Mouse (Mus musculus) hindbrain, embryonic 10.5 days (tissue): ENCODE measurements around the gene Slc26a9. TPM values are rescaled to one million over a fixed set of nuclear protein-coding genes. Genes with fewer than 3 reads are reported as not detected.

Experiments
- DNase-seq: peaks from one replicate; pipeline ENCODE4 v3.0.0-alpha.2; 2017; ENCODE audit warnings: low spot score
- H3K27ac ChIP-seq: fragments of 300-500 bp; sonication (generic); 2 replicates; pipeline ENCODE4 v1.5.1; 2016; ENCODE audit warnings: mild to moderate bottlenecking, moderate library complexity
- H3K27me3 ChIP-seq: fragments of 300-500 bp; sonication (generic); 2 replicates; pipeline ENCODE4 v1.6.1; 2016; ENCODE audit warnings: mild to moderate bottlenecking; ENCODE audit not compliant: poor library complexity, insufficient read depth, severe bottlenecking
- H3K36me3 ChIP-seq: fragments of 300-500 bp; sonication (generic); 2 replicates; pipeline ENCODE4 v1.6.1; 2016; ENCODE audit warnings: mild to moderate bottlenecking, moderate library complexity
- H3K4me1 ChIP-seq: fragments of 300-500 bp; sonication (generic); replicated peaks from 2 replicates; pipeline ENCODE4 v1.6.1; 2016; ENCODE audit warnings: mild to moderate bottlenecking
- H3K4me3 ChIP-seq: fragments of 300-500 bp; sonication (generic); 2 replicates; pipeline ENCODE4 v1.5.1; 2016; ENCODE audit warnings: mild to moderate bottlenecking, moderate library complexity
- H3K9me3 ChIP-seq: fragments of 300-500 bp; sonication (generic); 2 replicates; pipeline ENCODE4 v1.6.1; 2016; ENCODE audit warnings: mild to moderate bottlenecking, moderate library complexity
- WGBS: fragments of 180-500 bp; shearing (Covaris S2); methylation state at CpG from one replicate; pipeline ENCODE4 v1.1.7; 2016; 5-methylcytosine and 5-hydroxymethylcytosine counted together
- polyA plus RNA-seq: library from polyadenylated mRNA; unstranded; fragments of >200 nt; fragmentation: Nextera tagmentation; extraction: Ambion mirVana; gene quantifications from 2 replicates; pipeline ENCODE4 v1.2.1, GENCODE M21; 2016

The Slc26a9 gene
- polyA plus RNA-seq, 1 experiment from 2014 or later: 0.05 TPM

- Histone ChIP-seq H3K27ac (peak overlapping the region; percentile 50; the same call in 1 of the 2 replicates), H3K4me3 (no peak overlapping the region), H3K9me3 (no peaks in the 10 kb centered on the region), H3K36me3 (no peaks in the 10 kb centered on the region), H3K4me1 (peaks cover 18% of the 10 kb centered on the region), H3K27me3 (no peaks in the 10 kb centered on the region)
- 94% methylated on average over 3 of the region's 3 CpGs for WGBS
- DNase-seq: no peak
These were observed 16.6 kb downstream of the Slc26a9 start for GRCm38 (mm10) chr1:131760428-131760820.

GRCm38 (mm10) chr1:131761079-131761831 lies 17.4 kb downstream of the Slc26a9 start:
- 85% methylated on average over 13 of the region's 13 CpGs for WGBS
- Histone ChIP-seq H3K9me3 (no peaks in the 10 kb centered on the region), H3K4me1 (peaks cover 18% of the 10 kb centered on the region), H3K36me3 (no peaks in the 10 kb centered on the region), H3K4me3 (no peak overlapping the region), H3K27me3 (no peaks in the 10 kb centered on the region), H3K27ac (no peak overlapping the region)
- no peak for DNase-seq

GRCm38 (mm10) chr1:131763683-131764082 lies 19.9 kb downstream of the Slc26a9 start:
- DNase-seq: no peak

GRCm38 (mm10) chr1:131764581-131765338 lies 20.9 kb downstream of the Slc26a9 start:
- Histone ChIP-seq H3K9me3 (no peaks in the 10 kb centered on the region), H3K27ac (no peak overlapping the region), H3K27me3 (0 out of 2 replicates have a peak, but pooled peaks cover 7% of the 10 kb centered on the region), H3K4me1 (peaks cover 5% of the 10 kb centered on the region), H3K4me3 (no peak overlapping the region), H3K36me3 (no peaks in the 10 kb centered on the region)
- 71% methylated on average over 8 of the region's 8 CpGs for WGBS
- DNase-seq: no peak

More at GRCm38 (mm10) chr1:131763683-131764082, 19.9 kb downstream of the Slc26a9 start:
- Histone ChIP-seq H3K4me3 (no peak overlapping the region), H3K27me3 (0 out of 2 replicates have a peak, but pooled peaks cover 7% of the 10 kb centered on the region), H3K9me3 (no peaks in the 10 kb centered on the region), H3K4me1 (peaks cover 16% of the 10 kb centered on the region), H3K36me3 (no peaks in the 10 kb centered on the region), H3K27ac (no peak overlapping the region)
- 56% methylated on average over 9 of the region's 9 CpGs for WGBS

- Histone ChIP-seq H3K9me3 (no peaks in the 10 kb centered on the region), H3K36me3 (no peaks in the 10 kb centered on the region), H3K27ac (no peak overlapping the region), H3K4me3 (no peak overlapping the region), H3K27me3 (0 out of 2 replicates have a peak, but pooled peaks cover 7% of the 10 kb centered on the region), H3K4me1 (no peaks in the 10 kb centered on the region)
- WGBS: 12% methylated on average over 11 of the region's 11 CpGs
- peak; percentile 84 for DNase-seq
These were observed 21.7 kb downstream of the Slc26a9 start for GRCm38 (mm10) chr1:131765357-131766001.

- DNase-seq: no peak
- Histone ChIP-seq H3K27me3 (0 out of 2 replicates have a peak, but pooled peaks cover 7% of the 10 kb centered on the region), H3K4me3 (no peak overlapping the region), H3K4me1 (no peaks in the 10 kb centered on the region), H3K27ac (no peak overlapping the region), H3K9me3 (no peaks in the 10 kb centered on the region), H3K36me3 (no peaks in the 10 kb centered on the region)
- 76% methylated on average over 3 of the region's 3 CpGs for WGBS
These were observed 25.5 kb downstream of the Slc26a9 start for GRCm38 (mm10) chr1:131769296-131769695.

- H3K27ac ChIP-seq: no peak overlapping the region
- H3K4me1 ChIP-seq: no peaks in the 10 kb centered on the region
- 82% methylated on average over 4 of the region's 4 CpGs for WGBS
- no peak for DNase-seq
- no peaks in the 10 kb centered on the region for H3K9me3 ChIP-seq
- no peak overlapping the region for H3K4me3 ChIP-seq
- no peaks in the 10 kb centered on the region for H3K36me3 ChIP-seq
- 0 out of 2 replicates have a peak, but pooled peaks cover 7% of the 10 kb centered on the region for H3K27me3 ChIP-seq
These were observed 26.8 kb downstream of the Slc26a9 start for GRCm38 (mm10) chr1:131770656-131771055.

GRCm38 (mm10) chr1:131771440-131771839 lies 27.6 kb downstream of the Slc26a9 start:
- no peak overlapping the region for H3K4me3 ChIP-seq
- H3K27ac ChIP-seq: no peak overlapping the region
- H3K27me3 ChIP-seq: 0 out of 2 replicates have a peak, but pooled peaks cover 7% of the 10 kb centered on the region
- no peaks in the 10 kb centered on the region for H3K9me3 ChIP-seq
- no peak for DNase-seq
- H3K4me1 ChIP-seq: no peaks in the 10 kb centered on the region
- H3K36me3 ChIP-seq: no peaks in the 10 kb centered on the region

- H3K4me3 ChIP-seq: no peak overlapping the region
- H3K27me3 ChIP-seq: peaks cover 4% of the 10 kb centered on the region; the same call in 1 of the 2 replicates
- H3K9me3 ChIP-seq: no peaks in the 10 kb centered on the region
- DNase-seq: peak; percentile 9
- H3K36me3 ChIP-seq: no peaks in the 10 kb centered on the region
- no peak overlapping the region for H3K27ac ChIP-seq
- WGBS: 34% methylated on average over 3 of the region's 3 CpGs
- H3K4me1 ChIP-seq: peaks cover 12% of the 10 kb centered on the region
These were observed 50.8 kb downstream of the Slc26a9 start for GRCm38 (mm10) chr1:131794591-131794990.

GRCm38 (mm10) chr1:131795171-131795570 lies 51.3 kb downstream of the Slc26a9 start:
- Histone ChIP-seq H3K27ac (no peak overlapping the region), H3K27me3 (peaks cover 4% of the 10 kb centered on the region; the same call in 1 of the 2 replicates), H3K4me1 (peaks cover 18% of the 10 kb centered on the region), H3K36me3 (no peaks in the 10 kb centered on the region), H3K9me3 (no peaks in the 10 kb centered on the region), H3K4me3 (no peak overlapping the region)
- WGBS: 86% methylated on average over 3 of the region's 3 CpGs
- DNase-seq: no peak

- Histone ChIP-seq H3K27ac (peak within 1 kb of the TSS; percentile 71), H3K4me3 (peak within 1 kb of the TSS; percentile 51), H3K36me3 (no peaks in the 10 kb centered on the region), H3K4me1 (peaks cover 18% of the 10 kb centered on the region), H3K27me3 (peaks cover 4% of the 10 kb centered on the region; the same call in 1 of the 2 replicates), H3K9me3 (no peaks in the 10 kb centered on the region)
- DNase-seq: peak; percentile 56
- WGBS: 7% methylated on average over 26 of the region's 26 CpGs
These were observed 53.5 kb downstream of the Slc26a9 start, which contains the start of gene Pm20d1 for GRCm38 (mm10) chr1:131797202-131797909. Gene Pm20d1, plus strand, starts transcription at chr1:131797381.

GRCm38 (mm10) chr1:131800001-131800400 lies 56.2 kb downstream of the Slc26a9 start:
- H3K27me3 ChIP-seq: peaks cover 4% of the 10 kb centered on the region; the same call in 1 of the 2 replicates
- H3K4me1 ChIP-seq: peaks cover 16% of the 10 kb centered on the region
- DNase-seq: no peak

More at GRCm38 (mm10) chr1:131800001-131800400, 56.2 kb downstream of the Slc26a9 start:
- 46% methylated on average over 1 of the region's 1 CpGs for WGBS
- Histone ChIP-seq H3K27ac (no peak overlapping the region), H3K36me3 (no peaks in the 10 kb centered on the region), H3K9me3 (no peaks in the 10 kb centered on the region), H3K4me3 (no peak overlapping the region)
